Mouse (Mus musculus): ENCODE measurements around the gene St3gal5. TPM values are rescaled to one million over a fixed set of nuclear protein-coding genes. Genes with fewer than 3 reads are reported as not detected.

Gene St3gal5
- total and polyA plus RNA-seq, 3 experiments: 24.4 to 51.8 TPM; not detected in 1

- Histone ChIP-seq H3K4me3 (ENCODE audit: control insufficient read depth in 1 of 2, insufficient read depth in 1 of 2, low read depth in 2 of 2, low read length in 2 of 2) (peak overlapping the region; percentile 81 to 84), H3K9ac (ENCODE audit: control insufficient read depth, low read depth, low read length, poor library complexity, severe bottlenecking) (peak overlapping the region; percentile 76), H3K36me3 (ENCODE audit: control insufficient read depth in 1 of 2, insufficient read depth in 2 of 2, low read length in 2 of 2) (peaks cover 0 to 53% of the 10 kb centered on the region in 2 experiments; a peak in 3 of 4 replicates), H3K4me1 (ENCODE audit: control insufficient read depth in 1 of 2, insufficient read depth in 2 of 2, low read length in 2 of 2) (peaks cover 36 to 53% of the 10 kb centered on the region in 2 experiments), H3K27ac (ENCODE audit: control insufficient read depth, low read depth, low read length) (peak overlapping the region; percentile 58), H3K27me3 (ENCODE audit: control insufficient read depth in 1 of 2, insufficient read depth in 2 of 2, low read length in 2 of 2) (no peaks in the 10 kb centered on the region), H3K9me3 (replicated peaks; ENCODE audit: insufficient read depth, low read length) (no peaks in the 10 kb centered on the region), H3K79me2 (ENCODE audit: control insufficient read depth, insufficient read depth, low read length, poor library complexity) (peaks cover 50% of the 10 kb centered on the region)
- TF ChIP-seq CTCF (IDR thresholded peaks at IDR 0.05 in 2 of 3, conservative IDR thresholded peaks at IDR 0.05 in 1 of 3; ENCODE audit: control insufficient read depth in 1 of 3, insufficient read depth in 1 of 3, low read depth in 2 of 3, low read length in 3 of 3, poor library complexity in 1 of 3, severe bottlenecking in 1 of 3): peak in 1 of 3 experiments; percentile 20; a peak in 2 of 6 replicates
- 0 out of 2 replicates have a peak, but pooled peaks have one; percentile 27 for TF ChIP-seq TBP (IDR thresholded peaks at IDR 0.05; ENCODE audit: low read depth, low read length)
- no peak for TF ChIP-seq USF2 (IDR thresholded peaks at IDR 0.05; ENCODE audit: borderline replicate concordance in 1 of 2, insufficient read depth in 1 of 2, low read depth in 1 of 2, low read length in 2 of 2)
- TF ChIP-seq SMC3 (IDR thresholded peaks at IDR 0.05; ENCODE audit: low read depth, low read length): peak; percentile 24
- TF ChIP-seq ZMIZ1 (IDR thresholded peaks at IDR 0.05; ENCODE audit: low read depth, low read length): 0 out of 2 replicates have a peak, but pooled peaks have one; percentile 34
- peak; percentile 12; the same call in 1 of the 2 replicates for TF ChIP-seq SIN3A (IDR thresholded peaks at IDR 0.05; ENCODE audit: low read length)
- TF ChIP-seq MAZ (IDR thresholded peaks at IDR 0.05; ENCODE audit: low read depth, low read length): no peak
- peak; percentile 65 for DNase-seq (ENCODE audit: low read depth, low spot score)
Measured at GRCm38 (mm10) chr6:72098691-72099090, 1.3 kb downstream of the St3gal5 start.

GRCm38 (mm10) chr6:72099281-72099680 is 1.9 kb downstream of the St3gal5 start:
- H3K27ac ChIP-seq (ENCODE audit: control insufficient read depth, low read depth, low read length): peak overlapping the region; percentile 58; the same call in 1 of the 2 replicates
- peaks cover 53% of the 10 kb centered on the region for H3K79me2 ChIP-seq (ENCODE audit: control insufficient read depth, insufficient read depth, low read length, poor library complexity)
- DNase-seq (ENCODE audit: low read depth, low spot score): no peak
- TF ChIP-seq TAL1 (IDR thresholded peaks at IDR 0.05; ENCODE audit: low read length): no peak
- TF ChIP-seq RAD21 (IDR thresholded peaks at IDR 0.05; ENCODE audit: low read depth, low read length): no peak
- TF ChIP-seq POLR2AphosphoS2 (IDR thresholded peaks at IDR 0.05; ENCODE audit: low read length): no peak
- TF ChIP-seq MAX (IDR thresholded peaks at IDR 0.05; ENCODE audit: low read length): no peak
- TF ChIP-seq MYC (IDR thresholded peaks at IDR 0.05; ENCODE audit: low read depth, low read length): no peak
- TF ChIP-seq CHD1 (IDR thresholded peaks at IDR 0.05; ENCODE audit: low read depth, low read length): no peak
- no peak for TF ChIP-seq ELF1 (IDR thresholded peaks at IDR 0.05; ENCODE audit: low read depth, low read length)
- no peak for TF ChIP-seq MYB (IDR thresholded peaks at IDR 0.05; ENCODE audit: low read depth, low read length)
- TF ChIP-seq UBTF (IDR thresholded peaks at IDR 0.05; ENCODE audit: borderline replicate concordance, insufficient read depth, low read depth, low read length): no peak
- H3K4me3 ChIP-seq (ENCODE audit: control insufficient read depth in 1 of 2, insufficient read depth in 1 of 2, low read depth in 2 of 2, low read length in 2 of 2): peak overlapping the region; percentile 81 to 84
- peak overlapping the region; percentile 76 for H3K9ac ChIP-seq (ENCODE audit: control insufficient read depth, low read depth, low read length, poor library complexity, severe bottlenecking)
- no peaks in the 10 kb centered on the region for H3K9me3 ChIP-seq (replicated peaks; ENCODE audit: insufficient read depth, low read length)
- H3K27me3 ChIP-seq (ENCODE audit: control insufficient read depth in 1 of 2, insufficient read depth in 2 of 2, low read length in 2 of 2): no peaks in the 10 kb centered on the region
- H3K36me3 ChIP-seq (ENCODE audit: control insufficient read depth in 1 of 2, insufficient read depth in 2 of 2, low read length in 2 of 2): peaks cover 3 to 59% of the 10 kb centered on the region in 2 experiments
- peaks cover 42 to 56% of the 10 kb centered on the region in 2 experiments for H3K4me1 ChIP-seq (ENCODE audit: control insufficient read depth in 1 of 2, insufficient read depth in 2 of 2, low read length in 2 of 2)
